10 mouse cellular contexts compared by ENCODE assay signal in the genomic region with DNA sequence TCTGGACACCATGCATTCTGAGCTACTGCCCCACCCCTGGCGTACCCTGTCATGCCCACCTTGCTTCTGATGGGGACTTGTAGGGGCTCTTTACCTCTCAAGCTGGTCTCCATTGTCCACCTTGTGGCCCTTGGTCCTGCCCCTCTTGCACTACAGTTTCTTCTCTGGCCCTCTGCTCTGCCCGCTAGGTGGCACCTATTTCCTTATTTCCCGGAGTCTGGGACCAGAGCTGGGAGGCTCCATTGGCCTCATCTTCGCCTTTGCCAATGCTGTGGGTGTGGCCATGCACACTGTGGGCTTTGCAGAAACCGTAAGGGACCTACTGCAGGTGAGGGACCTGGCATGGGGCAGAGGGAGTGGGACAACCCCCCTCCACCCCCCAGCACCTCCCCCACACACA. TPM values are rescaled to one million over a fixed set of nuclear protein-coding genes. Genes with fewer than 3 reads are reported as not detected.
DNase-seq lines count a peak whose midpoint lies in the region; ATAC-seq and TF ChIP-seq lines count a peak whose summit lies in the region.
"Had no signal": no experiment of that assay in that cellular context is flagged by ENCODE, and none has a peak within 500 bp of the region (broad histone marks: within the 10 kb centered on the region; RNA-seq: fewer than 3 reads in every experiment).

No protein-coding gene starts in this region.

- H3K4me3 ChIP-seq in stomach, postnatal 0 days (ENCODE audit: low read depth, low read length): no peak overlapping the region
- H3K4me3 ChIP-seq in forebrain, embryonic 15.5 days: no peak overlapping the region
- H3K4me3 ChIP-seq: heart, embryonic 13.5 days; stomach, embryonic 15.5 days had no signal

- H3K4me2 ChIP-seq in stomach, postnatal 0 days (replicated peaks; ENCODE audit: low read depth): no peak overlapping the region
- H3K4me2 ChIP-seq in forebrain, embryonic 15.5 days (replicated peaks): no peak overlapping the region
- H3K4me2 ChIP-seq: heart, embryonic 13.5 days; stomach, embryonic 15.5 days had no signal

- TF ChIP-seq CTCF in stomach, postnatal 0 days (IDR thresholded peaks at IDR 0.05; ENCODE audit: low read depth): peak; percentile 72

- no peak overlapping the region for H3K9ac ChIP-seq in stomach, postnatal 0 days (ENCODE audit: low read length)
- no peak overlapping the region for H3K9ac ChIP-seq in forebrain, embryonic 15.5 days (replicated peaks)
- H3K9ac ChIP-seq: heart, embryonic 13.5 days; stomach, embryonic 15.5 days had no signal

- no peaks in the 10 kb centered on the region for H3K4me1 ChIP-seq in stomach, postnatal 0 days (replicated peaks; ENCODE audit: control insufficient read depth, insufficient read depth)
- H3K4me1 ChIP-seq in forebrain, embryonic 15.5 days: no peaks in the 10 kb centered on the region
- H3K4me1 ChIP-seq: heart, embryonic 13.5 days; stomach, embryonic 15.5 days had no signal

- DNase-seq in embryo, embryonic 11 days: peak; percentile 18
- no peak for DNase-seq in embryo, embryonic 10 days (ENCODE audit: low spot score)
- peak; percentile 28 for DNase-seq in thymus, postnatal 14 days
- no peak for DNase-seq in thymus, postnatal 36 days
- peak; percentile 43 for DNase-seq in large intestine, adult 2 months (ENCODE audit: low read depth, low spot score)
- DNase-seq in stomach, postnatal 0 days (ENCODE audit: low spot score): peak; percentile 71
- no peak for DNase-seq in layer of hippocampus, adult 9-11 months

- no peaks in the 10 kb centered on the region for H3K9me3 ChIP-seq in stomach, postnatal 0 days (ENCODE audit: control insufficient read depth, low read length)
- no peaks in the 10 kb centered on the region for H3K9me3 ChIP-seq in forebrain, embryonic 15.5 days
- H3K9me3 ChIP-seq: heart, embryonic 13.5 days; stomach, embryonic 15.5 days had no signal

- peak; percentile 35; the same call in 1 of the 2 replicates for ATAC-seq in stomach, postnatal 0 days (ENCODE audit: low FRiP score, low TSS enrichment)
- ATAC-seq in forebrain, embryonic 15.5 days (replicated peaks): no peak

- H3K27me3 ChIP-seq in stomach, postnatal 0 days (ENCODE audit: control insufficient read depth, insufficient read depth, low read length): no peaks in the 10 kb centered on the region
- H3K27me3 ChIP-seq in forebrain, embryonic 15.5 days: no peaks in the 10 kb centered on the region
- H3K27me3 ChIP-seq: stomach, embryonic 15.5 days had no signal

- no peak for TF ChIP-seq EP300 in stomach, postnatal 0 days (optimal IDR thresholded peaks at IDR 0.05)

- H3K36me3 ChIP-seq in stomach, postnatal 0 days (ENCODE audit: control insufficient read depth, insufficient read depth, low read length): no peaks in the 10 kb centered on the region
- H3K36me3 ChIP-seq in forebrain, embryonic 15.5 days: no peaks in the 10 kb centered on the region
- H3K36me3 ChIP-seq: heart, embryonic 13.5 days; stomach, embryonic 15.5 days had no signal

- 18% methylated on average over 5 of the region's 5 CpGs for WGBS in large intestine, adult 2 months
- WGBS in stomach, postnatal 0 days: 42% methylated on average over 5 of the region's 5 CpGs
- WGBS in forebrain, embryonic 15.5 days: 48% methylated on average over 5 of the region's 5 CpGs

- no peak overlapping the region for H3K27ac ChIP-seq in stomach, postnatal 0 days (replicated peaks)
- no peak overlapping the region for H3K27ac ChIP-seq in forebrain, embryonic 15.5 days (replicated peaks)
- H3K27ac ChIP-seq: heart, embryonic 13.5 days; stomach, embryonic 15.5 days had no signal

RNA-seq across cellular contexts. Expression of a gene that starts 4.3 kb away (rescaled TPM):
- 0.05 and 0.21 TPM in 2 replicates for polyA plus RNA-seq in large intestine, adult 2 months (2012; rRNA removed)
- 0.10 and 0.22 TPM in 2 replicates for polyA plus RNA-seq in stomach, postnatal 0 days (2015; fragmentation: Nextera tagmentation; extraction: Ambion mirVana)
- polyA plus RNA-seq in forebrain, embryonic 15.5 days (2015; fragmentation: Nextera tagmentation; extraction: Ambion mirVana): not detected in 2 replicates
- polyA plus RNA-seq: heart, embryonic 13.5 days had no signal

RNA-seq across cellular contexts. Expression of a gene that starts 52.9 kb away (rescaled TPM):
- 170 and 227 TPM in 2 replicates for polyA plus RNA-seq in large intestine, adult 2 months (2012; rRNA removed)
- 224 and 255 TPM in 2 replicates for polyA plus RNA-seq in stomach, postnatal 0 days (2015; fragmentation: Nextera tagmentation; extraction: Ambion mirVana)
- polyA plus RNA-seq in forebrain, embryonic 15.5 days (2015; fragmentation: Nextera tagmentation; extraction: Ambion mirVana): 62.5 and 66.5 TPM in 2 replicates

Comparison
In these comparisons a context has a peak if more than half of its experiments do, and no peak if none do; other contexts are left out.
1. DNase-seq: peak in embryo, embryonic 11 days (single experiment), thymus, postnatal 14 days (single experiment), large intestine, adult 2 months (single experiment) and stomach, postnatal 0 days (single experiment); none in embryo, embryonic 10 days (single experiment), thymus, postnatal 36 days (0 of 2) and layer of hippocampus, adult 9-11 months (single experiment).